Mouse (Mus musculus) adrenal gland, postnatal 14 days (tissue): ENCODE measurements around the gene Max. TPM values are rescaled to one million over a fixed set of nuclear protein-coding genes. Genes with fewer than 3 reads are reported as not detected.

Experiments used
- DNase-seq: peaks from one replicate; pipeline ENCODE4 v3.0.0; 2021; ENCODE audit warnings: mixed read lengths
- total RNA-seq: library from RNA; stranded (reverse); gene quantifications from 2 replicates; pipeline ENCODE4 v1.2.3, GENCODE M21; 2021

The Max gene
- total RNA-seq, 1 experiment from 2014 or later = 59.9 TPM

GRCm38 (mm10) chr12:76957688-76958087 is 4.3 kb downstream of the Max start:
- DNase-seq = peak; percentile 47

- DNase-seq = peak; percentile 81
These were observed 7.1 kb downstream of the Max start for GRCm38 (mm10) chr12:76954698-76955423.

- DNase-seq = no peak
These were observed 8.1 kb downstream of the Max start for GRCm38 (mm10) chr12:76953750-76954363.

GRCm38 (mm10) chr12:76950330-76950729 is 11.7 kb downstream of the Max start:
- DNase-seq = no peak

- DNase-seq = no peak
These were observed 13.2 kb downstream of the Max start for GRCm38 (mm10) chr12:76948781-76949180.

GRCm38 (mm10) chr12:76948185-76948584 is 13.8 kb downstream of the Max start:
- no peak for DNase-seq

- DNase-seq = no peak
These were observed 14.5 kb downstream of the Max start for GRCm38 (mm10) chr12:76947487-76947886.

GRCm38 (mm10) chr12:76943466-76943865 is 18.5 kb downstream of the Max start:
- DNase-seq = no peak

- no peak for DNase-seq
These were observed 19.0 kb downstream of the Max start for GRCm38 (mm10) chr12:76943046-76943445.

GRCm38 (mm10) chr12:76942476-76942875 is 19.5 kb downstream of the Max start:
- DNase-seq = no peak

- DNase-seq = no peak
These were observed 20.5 kb downstream of the Max start for GRCm38 (mm10) chr12:76941524-76941923.

- no peak for DNase-seq
These were observed 24.0 kb downstream of the Max start for GRCm38 (mm10) chr12:76938013-76938412.

GRCm38 (mm10) chr12:76936211-76936610 is 25.8 kb downstream of the Max start:
- DNase-seq = no peak

- no peak for DNase-seq
These were observed 27.6 kb downstream of the Max start for GRCm38 (mm10) chr12:76934438-76934837.

- no peak for DNase-seq
These were observed 29.3 kb downstream of the Max start for GRCm38 (mm10) chr12:76932688-76933060.

- DNase-seq = no peak
These were observed 30.0 kb downstream of the Max start for GRCm38 (mm10) chr12:76931739-76932687.

GRCm38 (mm10) chr12:76930177-76930576 is 31.8 kb downstream of the Max start:
- no peak for DNase-seq

- no peak for DNase-seq
These were observed 34.5 kb downstream of the Max start for GRCm38 (mm10) chr12:76927539-76927938.

- no peak for DNase-seq
These were observed 35.0 kb downstream of the Max start for GRCm38 (mm10) chr12:76927012-76927411.

- DNase-seq = no peak
These were observed 35.6 kb downstream of the Max start for GRCm38 (mm10) chr12:76926338-76926945.

- DNase-seq = no peak
These were observed 36.9 kb downstream of the Max start for GRCm38 (mm10) chr12:76924904-76925604.

- DNase-seq = no peak
These were observed 38.9 kb downstream of the Max start for GRCm38 (mm10) chr12:76923118-76923517.
